Mouse (Mus musculus) erythroid progenitor cell, adult 5-6 weeks (primary cell): Measurements from ENCODE around the gene Kdm1b. TPM values are rescaled to one million over a fixed set of nuclear protein-coding genes. Genes with fewer than 3 reads are reported as not detected.
A peak's percentile ranks its signal among the peaks of the same experiment; 100 is the strongest.

ENCODE experiments used
- ATAC-seq: replicated peaks from 2 replicates; pipeline ENCODE4 v1.8.0; 2016; ENCODE audit warnings: moderate number of reproducible peaks, mild to moderate bottlenecking, moderate TSS enrichment, inconsistent platforms; ENCODE audit not compliant: poor library complexity, low FRiP score, severe bottlenecking
- total RNA-seq, 2 experiments: library from RNA; stranded (forward) in 1 of 2; stranded (reverse) in 1 of 2; fragments of 150-400 nt in 1 of 2; fragments of 186-747, 209-891 nt in 1 of 2; gene quantifications; 2 replicates each; pipeline versions ENCODE4 v1.2.3 to v1.2.4; 2015 to 2017; ENCODE audit warnings: low replicate concordance in 2 of 2

The Kdm1b gene
- total RNA-seq, 2 experiments from 2014 or later, result 3.4 to 6.8 TPM

DNA sequence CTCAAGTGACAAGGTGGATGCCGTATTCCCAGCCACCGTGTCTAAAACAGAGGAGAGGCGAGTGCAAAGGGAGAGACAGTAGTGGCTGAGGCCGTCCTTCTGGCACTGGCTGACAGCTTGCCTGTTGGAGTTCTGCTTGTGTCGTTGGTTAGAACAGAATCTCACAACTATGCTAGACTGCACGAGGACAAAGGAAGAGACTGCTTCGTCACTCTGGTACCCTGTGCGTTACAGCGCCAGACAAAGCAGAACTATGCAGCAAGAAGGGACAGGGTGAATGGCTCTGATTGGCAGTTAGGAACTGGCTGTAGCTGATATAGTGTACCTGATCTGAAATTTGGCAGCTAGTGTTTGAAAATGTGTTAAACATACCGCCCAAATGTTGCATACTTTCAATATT, 10.7 kb downstream of the Kdm1b start:
- ATAC-seq, result no peak

DNA sequence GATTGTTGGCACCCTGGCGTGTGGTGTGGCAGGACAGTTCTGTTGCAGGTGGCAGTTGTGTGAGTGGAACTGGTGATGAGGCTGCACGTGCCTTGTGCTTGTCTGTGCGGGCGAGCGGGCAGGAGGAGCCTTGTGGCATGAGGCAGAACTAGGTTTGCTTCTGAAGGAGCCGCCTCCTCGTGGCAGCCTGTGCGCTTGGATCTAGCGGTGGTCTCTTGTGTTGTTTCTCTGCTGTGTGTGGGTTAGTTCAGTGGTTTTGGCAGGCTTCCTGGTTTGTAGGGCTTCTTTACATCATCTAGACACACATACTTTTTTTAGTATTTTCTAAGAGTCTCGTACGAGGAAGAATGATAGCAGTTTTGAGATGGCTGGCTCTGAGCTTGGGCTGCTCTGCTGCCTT, 12.8 kb downstream of the Kdm1b start:
- no peak for ATAC-seq

DNA sequence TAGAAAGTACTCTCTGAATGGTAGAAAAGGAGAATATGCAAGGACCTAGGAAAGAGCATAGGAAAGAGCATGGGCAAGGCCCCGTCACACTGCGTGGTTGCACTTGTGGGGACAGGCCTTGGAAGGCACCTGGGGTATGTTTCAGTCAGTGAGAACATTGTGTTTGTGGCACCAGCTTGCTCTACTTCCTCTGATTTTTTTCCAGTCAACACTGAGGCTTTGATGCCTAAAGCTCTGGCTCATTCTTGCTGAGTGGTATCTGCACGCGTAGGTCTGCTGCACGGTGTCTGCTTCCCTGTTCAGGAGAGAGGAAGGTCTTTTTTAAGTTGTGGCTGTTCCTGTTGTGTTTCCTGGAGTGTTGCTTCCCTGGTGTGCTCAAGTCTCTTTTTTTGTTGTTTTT, 13.5 kb downstream of the Kdm1b start:
- no peak for ATAC-seq

DNA sequence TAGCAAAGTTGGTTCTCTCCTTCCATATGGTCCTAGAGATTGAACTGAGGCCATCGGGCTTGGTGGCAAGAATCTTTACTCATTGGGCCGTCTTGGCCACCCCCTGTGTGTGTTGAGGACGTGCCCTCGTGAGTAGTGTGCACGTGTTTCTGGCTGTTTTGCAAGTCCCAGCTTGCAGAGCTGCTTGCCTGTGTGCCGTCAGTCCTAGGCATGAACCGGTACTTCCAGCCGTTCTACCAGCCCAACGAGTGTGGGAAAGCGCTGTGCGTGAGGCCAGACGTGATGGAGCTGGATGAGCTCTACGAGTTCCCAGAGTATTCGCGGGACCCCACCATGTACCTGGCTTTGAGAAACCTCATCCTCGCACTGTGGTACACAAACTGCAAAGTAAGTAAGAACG, 19.5 kb downstream of the Kdm1b start:
- no peak for ATAC-seq

DNA sequence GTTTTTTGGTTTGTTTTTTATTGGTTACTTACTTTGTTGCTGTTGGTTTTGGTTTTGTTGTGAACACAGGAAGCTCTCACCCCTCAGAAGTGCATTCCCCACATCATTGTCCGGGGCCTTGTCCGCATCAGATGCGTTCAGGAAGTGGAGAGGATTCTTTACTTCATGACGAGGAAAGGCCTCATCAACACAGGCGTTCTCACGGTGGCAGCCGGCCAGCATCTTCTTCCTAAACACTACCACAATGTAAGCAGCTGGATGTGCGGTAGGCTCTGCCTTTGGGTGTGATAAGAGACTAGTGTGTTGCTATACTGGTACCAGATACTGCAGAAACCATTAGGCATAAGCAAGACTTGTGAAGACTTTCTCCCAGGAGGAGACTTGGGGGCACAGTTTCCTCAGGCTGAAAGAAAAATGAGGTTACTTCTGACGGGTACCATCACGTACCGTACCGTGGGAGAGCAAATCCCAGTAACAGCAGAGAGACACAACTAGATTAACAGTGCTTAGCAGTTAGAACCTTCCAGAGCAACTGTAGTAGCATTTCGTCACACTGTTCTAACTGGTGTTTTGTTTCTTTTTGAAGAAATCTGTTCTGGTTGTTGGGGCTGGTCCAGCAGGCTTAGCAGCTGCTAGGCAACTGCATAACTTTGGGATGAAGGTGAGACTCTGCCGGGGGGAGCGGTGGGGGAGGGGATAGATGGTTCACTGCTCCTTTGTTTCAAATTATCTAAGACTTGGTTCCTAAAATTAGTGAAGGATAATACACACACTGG, 20.9 kb downstream of the Kdm1b start:
- no peak for ATAC-seq

DNA sequence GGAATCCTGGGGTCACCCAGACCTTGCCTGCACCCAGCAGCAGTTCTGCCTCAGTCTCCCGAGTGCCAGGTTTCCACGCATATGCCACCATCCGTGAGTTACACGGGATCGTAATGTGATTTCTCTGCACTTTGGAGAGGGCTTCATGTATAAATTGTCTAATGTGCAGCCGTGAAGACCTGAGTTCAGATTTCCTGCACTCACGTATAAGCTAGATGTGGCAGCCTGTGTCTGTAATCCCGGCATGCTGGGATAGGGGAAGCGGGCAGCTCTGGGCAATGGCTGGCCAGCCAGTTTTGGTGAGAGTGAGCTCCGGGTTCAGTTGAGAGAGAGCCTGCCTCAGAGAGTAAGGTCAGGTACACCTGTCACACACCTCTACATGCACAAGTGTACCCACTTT, 23.2 kb downstream of the Kdm1b start:
- ATAC-seq, result no peak

DNA sequence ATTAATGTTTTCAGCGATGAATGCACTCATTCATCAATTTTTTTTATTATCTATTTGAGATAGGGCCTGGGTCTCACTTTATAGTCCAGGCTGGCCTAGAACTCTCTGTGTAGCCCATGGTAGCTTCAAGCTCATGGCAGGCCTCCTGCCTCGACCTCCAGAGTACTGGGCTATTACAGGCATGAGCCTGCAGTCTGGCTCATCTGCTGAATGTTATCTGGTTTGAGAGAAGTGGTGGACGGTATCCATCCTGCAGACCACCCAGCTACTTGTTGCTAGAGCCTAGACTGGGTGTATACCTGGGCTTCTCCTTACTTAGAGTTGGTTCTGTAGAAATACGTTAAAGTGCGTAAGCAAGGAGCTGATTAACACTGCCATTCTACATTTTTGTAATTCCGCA, 23.7 kb downstream of the Kdm1b start:
- ATAC-seq, result no peak

DNA sequence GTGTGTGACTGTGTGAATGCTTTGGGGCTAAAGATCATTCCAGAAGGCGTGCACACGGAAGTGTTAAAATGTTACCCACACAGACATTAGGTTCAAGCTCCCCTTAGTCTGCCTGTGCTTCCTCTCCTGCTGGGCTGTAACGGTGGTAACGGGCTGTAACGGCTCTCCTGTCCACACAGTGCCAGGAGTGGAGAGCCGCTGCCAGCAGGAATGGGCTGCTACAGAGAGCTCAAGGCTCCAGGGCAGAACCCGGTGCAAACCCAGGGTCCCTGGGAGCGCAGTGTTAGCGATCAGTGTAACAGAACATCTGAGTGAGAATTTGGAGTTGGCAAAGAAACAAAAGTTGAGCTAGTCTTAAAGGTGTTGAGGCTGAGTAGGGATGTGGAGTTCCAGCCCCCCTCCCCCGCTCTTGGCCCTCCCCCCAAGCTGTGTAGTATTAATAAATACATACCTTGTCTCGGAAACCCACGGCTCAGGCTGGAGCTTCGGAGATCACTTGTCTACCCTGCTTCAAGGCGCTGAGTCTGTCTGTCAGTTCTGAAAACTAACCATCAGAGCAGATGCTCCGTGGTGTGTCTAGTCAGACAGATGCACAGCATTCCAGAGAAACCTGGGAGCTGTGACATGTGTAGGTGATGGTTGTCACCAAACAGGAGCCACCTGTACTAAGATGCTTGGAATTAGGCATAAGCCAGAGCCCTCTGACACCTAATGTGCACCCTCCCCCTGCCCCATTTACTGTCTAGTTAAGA, 27.2 kb downstream of the Kdm1b start:
- ATAC-seq, result no peak

DNA sequence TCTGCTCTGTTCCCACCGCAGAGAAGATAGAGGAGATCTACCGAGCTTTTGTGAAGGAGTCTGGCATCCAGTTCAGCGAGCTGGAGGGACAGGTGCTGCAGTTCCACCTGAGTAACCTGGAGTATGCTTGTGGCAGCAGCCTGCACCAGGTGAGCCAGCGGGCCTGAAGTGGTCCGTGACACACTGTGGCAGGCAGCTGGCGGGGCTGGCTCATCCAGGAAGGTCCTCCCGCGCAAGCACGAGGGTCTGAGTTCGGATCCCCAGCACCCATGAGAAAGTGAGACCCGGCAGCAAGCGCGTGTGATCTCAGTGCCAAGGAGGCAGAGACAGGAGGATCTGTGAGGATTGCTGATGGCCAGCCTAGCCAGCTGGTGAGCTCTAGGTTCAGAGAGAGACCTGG, 28.6 kb downstream of the Kdm1b start:
- no peak for ATAC-seq

DNA sequence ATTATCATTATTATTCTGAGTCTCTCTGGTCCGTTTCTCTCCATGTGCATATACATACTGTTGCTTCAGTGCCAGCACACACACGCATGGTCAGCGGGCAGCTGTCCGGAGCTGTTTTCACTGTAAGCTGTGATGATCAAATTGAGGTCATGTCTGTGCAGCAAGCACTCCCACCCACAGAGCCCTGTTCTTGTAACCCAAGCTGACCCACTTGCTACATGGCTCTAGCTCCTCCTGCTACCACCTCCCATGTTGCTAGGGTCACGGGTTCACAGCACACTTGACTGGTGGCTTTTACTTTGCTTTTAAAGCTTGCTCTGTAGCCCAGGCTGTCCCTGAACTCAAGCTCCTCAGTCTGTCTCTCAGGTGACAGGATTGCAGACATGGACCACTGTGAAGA, 29.2 kb downstream of the Kdm1b start:
- no peak for ATAC-seq

DNA sequence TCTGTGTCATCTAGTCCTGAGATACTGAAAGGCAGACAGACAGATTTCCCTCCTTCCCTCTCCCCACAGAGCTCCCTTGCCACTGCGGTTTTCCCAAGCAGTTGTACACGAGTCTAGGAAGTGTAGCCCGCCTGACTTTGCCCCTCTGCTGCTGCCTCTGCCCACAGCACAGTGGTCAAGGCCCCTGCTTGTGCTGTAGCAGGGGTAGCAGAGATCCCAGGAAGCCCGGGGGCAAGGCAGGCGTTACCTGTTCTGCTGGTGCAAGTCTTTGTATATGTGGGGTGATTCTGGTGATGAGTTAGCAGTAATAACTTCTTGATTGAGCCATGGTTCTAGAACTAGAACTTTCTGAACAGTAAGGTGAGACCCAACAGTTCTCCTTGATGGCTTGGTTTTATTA, 32.9 kb downstream of the Kdm1b start:
- no peak for ATAC-seq

DNA sequence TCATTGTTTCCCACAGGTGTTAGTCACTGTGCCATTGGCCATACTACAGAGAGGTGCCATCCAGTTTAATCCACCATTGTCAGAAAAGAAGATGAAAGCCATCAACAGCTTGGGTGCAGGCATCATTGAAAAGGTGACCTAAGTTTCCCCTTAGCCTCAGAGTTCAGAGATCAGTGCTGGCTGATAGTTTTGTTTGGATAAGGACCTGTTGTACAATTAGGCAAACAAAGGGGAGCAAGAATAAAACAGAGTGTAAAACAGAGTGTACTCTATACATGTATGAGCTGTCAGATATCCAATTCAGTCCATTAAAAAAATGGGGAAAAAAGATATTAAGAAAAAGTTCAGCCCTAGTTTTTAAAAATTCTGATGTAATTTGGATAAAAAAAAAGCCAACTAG, 34.1 kb downstream of the Kdm1b start:
- ATAC-seq, result no peak

DNA sequence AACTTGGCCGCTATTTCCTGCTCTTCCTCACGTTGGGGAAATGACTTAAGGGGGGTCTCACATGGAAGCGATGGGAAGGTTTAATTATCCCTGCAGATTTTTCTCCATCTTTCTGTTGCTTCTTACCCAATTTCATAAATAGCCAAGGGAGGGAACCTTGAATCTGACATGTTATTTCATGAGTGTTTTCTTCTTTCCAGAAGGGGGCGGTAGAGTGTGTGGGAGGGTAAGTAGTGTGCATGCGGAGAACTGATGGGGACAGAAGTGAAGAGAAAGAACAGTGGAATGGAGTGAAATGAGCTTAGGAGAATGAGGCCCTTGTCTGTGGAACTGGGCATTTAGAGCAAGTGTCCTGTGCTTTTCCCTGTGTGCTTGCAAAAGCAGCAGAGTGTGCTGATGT, 35.5 kb downstream of the Kdm1b start:
- ATAC-seq, result no peak

DNA sequence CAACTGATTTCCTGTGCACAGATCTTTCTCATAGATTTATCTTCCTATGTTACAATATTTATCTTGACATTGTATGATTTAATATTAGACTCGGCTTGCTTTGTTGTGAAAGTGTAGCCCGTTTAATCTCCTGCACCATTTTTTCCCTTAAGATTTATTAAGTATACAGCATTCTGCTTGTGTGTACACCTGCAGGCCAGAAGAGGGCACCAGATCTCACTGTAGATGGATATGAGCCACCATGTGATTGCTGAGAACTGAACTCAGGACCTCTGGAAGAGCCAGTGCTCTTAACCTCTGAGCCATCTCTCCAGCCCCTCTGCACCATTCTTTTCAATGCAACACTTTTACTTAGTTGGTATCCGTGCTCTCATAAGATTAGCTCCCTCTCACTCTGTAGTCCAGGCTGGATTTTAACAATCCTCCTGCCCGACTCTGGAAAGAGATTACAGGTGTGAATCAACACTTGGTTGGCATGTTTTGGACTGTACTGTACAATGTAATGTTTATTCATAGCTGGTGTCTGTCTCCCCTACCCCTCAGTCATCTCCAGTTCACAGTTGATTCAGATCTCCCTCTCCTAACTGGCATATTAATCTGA, 37.7 kb downstream of the Kdm1b start:
- 0 out of 2 replicates have a peak, but pooled peaks have one; percentile 56 for ATAC-seq

DNA sequence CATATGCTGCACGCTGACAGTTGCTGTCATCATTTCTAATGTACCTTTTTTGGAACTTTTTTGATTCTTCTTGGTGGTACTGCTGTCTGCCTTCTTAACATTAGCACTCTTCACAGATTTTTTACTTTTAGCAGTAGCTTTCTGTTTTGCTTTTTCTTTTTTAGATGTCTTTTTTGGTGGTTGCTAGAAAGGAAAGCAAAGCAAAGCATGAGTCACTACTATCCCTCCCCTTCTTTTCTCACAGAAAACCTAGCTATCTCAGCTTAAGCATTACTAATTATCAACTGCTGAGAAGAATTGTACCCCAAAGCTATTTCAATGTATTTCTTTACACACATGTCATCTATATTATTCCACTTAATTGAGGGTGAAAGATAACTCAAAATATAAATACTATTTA, 45.1 kb downstream of the Kdm1b start:
- no peak for ATAC-seq

DNA sequence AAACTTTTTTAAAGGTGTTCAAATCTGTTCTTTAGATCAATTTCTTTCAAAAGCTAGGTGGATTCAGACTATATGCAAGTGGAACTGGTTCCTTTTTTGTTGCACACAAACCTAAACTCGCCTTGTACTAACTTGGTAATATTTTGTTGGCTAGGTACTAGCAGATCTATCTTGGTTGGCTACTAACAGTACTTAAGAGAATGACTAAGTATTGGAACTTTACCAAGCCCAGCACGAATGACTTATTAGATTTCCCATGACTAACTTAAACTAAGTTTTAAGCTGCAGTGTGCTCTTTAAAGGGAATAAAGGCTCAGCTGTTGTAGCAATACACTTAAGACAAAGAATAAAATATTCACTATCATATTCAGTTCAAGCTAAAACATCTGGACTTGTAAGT, 46.0 kb downstream of the Kdm1b start:
- ATAC-seq, result no peak

DNA sequence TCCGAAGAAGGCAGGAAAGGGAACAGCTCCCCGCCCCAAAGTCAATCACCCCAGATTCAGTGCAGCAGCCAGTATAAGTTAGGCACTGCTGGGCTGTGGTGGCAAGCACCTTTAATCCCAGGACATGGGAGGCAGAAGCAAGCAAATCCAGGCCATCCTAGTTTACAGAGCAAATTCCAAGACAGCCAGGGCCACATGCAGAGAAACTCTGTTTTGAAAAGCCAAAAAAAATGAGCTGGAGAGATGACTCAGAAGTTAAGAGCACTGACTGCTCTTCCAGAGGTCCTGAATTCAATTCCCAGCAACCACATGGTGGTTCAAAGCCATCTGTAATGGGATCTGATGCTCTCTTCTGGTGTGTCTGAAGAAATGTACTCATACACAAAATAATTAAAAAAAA, 50.5 kb downstream of the Kdm1b start:
- no peak for ATAC-seq

DNA sequence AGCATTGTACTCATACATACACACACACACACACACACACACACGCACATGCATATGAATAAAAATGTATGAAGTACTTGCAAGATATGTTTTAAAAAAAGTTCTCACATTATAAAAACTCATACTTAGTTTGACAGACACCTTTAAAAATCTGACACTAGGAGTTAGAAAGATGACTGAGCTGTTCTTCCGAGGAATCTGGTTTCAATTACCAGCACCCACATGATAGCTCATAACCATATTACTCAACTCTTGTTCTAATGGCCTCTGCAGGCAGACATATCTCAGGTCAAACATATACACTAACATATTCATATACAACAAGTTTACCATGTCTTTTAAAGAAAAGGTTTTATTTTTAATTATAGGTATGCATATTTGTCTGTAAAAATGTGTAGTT, 53.3 kb downstream of the Kdm1b start:
- no peak for ATAC-seq

DNA sequence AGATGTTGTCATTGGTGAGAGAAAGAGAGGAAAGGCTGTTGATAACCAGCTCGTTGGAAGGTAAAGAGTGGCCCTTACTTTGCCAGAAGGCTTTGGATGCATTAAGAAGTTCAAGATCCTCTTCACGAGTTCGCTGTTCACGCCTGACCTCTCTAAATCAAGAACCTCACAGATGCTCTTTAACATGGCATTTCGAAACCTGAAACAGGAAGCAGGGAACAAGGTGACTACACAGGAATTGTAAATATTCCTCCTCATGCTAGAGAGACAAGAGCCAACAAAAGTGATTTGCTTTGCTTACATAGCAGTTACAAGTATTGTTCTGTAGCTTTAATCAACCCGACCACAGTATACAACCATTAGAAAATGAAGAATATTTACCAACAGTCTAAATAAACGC, 56.0 kb downstream of the Kdm1b start:
- no peak for ATAC-seq

DNA sequence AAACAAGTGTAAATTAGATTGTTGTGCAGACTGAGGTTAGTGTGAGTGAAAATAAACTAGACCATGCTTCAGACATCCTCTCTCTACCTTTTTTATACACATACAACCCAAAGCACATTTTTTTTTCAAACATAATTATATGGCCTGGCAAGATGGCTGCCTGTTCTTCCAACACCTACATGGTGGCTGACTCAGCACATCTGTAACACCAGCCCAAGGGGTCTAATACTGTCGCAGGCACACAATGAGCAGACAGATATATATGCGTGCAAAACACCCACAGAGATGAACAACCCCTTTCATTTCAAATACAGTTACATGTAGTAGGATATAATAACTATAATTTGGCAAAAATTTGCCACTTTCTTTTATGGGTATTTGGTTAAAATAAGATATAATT, 57.3 kb downstream of the Kdm1b start:
- ATAC-seq, result no peak

DNA sequence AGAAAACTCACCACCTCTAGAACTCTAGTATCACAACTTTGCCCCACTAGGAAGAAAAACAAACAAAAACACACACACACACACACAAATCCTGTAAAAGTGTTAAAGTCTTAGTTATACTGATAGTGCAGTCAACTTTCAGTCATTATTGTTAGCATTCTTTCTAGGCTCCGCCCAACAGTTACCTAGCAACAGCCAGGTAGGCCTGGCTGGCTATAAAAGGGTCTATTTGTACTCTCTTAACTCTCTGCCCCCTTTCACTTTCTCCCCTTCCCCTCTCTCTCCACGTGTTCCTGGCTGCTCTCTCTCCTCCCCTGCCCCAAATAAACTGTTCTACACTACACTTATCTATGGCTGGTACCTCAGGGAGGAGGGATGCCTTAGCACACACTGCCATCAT, 60.8 kb downstream of the Kdm1b start:
- ATAC-seq, result no peak
